Mouse (Mus musculus) G1E-ER4 (cell line): Measurements from ENCODE around the gene Dync1i1. TPM values are rescaled to one million over a fixed set of nuclear protein-coding genes. Genes with fewer than 3 reads are reported as not detected.

Experiments
- GATA1 ChIP-seq: IDR thresholded peaks from one replicate; pipeline ENCODE4 v1.8.0; 2012; ENCODE audit warnings: low read length, inconsistent platforms
- polyA plus RNA-seq: library from polyadenylated mRNA; stranded (reverse); fragments of >175 nt; gene quantifications from 2 replicates; pipeline ENCODE4 v1.2.3, GENCODE M21; 2012

The Dync1i1 gene
- polyA plus RNA-seq, 1 experiment: not detected

GRCm38 (mm10) chr6:5966806-5967445, 241.5 kb downstream of the Dync1i1 start:
- no peak for TF ChIP-seq GATA1

- TF ChIP-seq GATA1: no peak
These were observed 242.1 kb downstream of the Dync1i1 start for GRCm38 (mm10) chr6:5967545-5967944.

GRCm38 (mm10) chr6:5969613-5970012, 244.2 kb downstream of the Dync1i1 start:
- TF ChIP-seq GATA1: no peak

GRCm38 (mm10) chr6:5976241-5976640, 250.8 kb downstream of the Dync1i1 start:
- no peak for TF ChIP-seq GATA1

- TF ChIP-seq GATA1: no peak
These were observed 251.9 kb downstream of the Dync1i1 start for GRCm38 (mm10) chr6:5977238-5977920.

GRCm38 (mm10) chr6:5991243-5991642, 265.8 kb downstream of the Dync1i1 start:
- TF ChIP-seq GATA1: no peak

GRCm38 (mm10) chr6:5991817-5992755, 266.6 kb downstream of the Dync1i1 start:
- TF ChIP-seq GATA1: no peak

- TF ChIP-seq GATA1: no peak
These were observed 267.6 kb downstream of the Dync1i1 start for GRCm38 (mm10) chr6:5993056-5993455.

- TF ChIP-seq GATA1: no peak
These were observed 272.1 kb downstream of the Dync1i1 start for GRCm38 (mm10) chr6:5997535-5997934.

GRCm38 (mm10) chr6:6002061-6002460, 276.6 kb downstream of the Dync1i1 start:
- no peak for TF ChIP-seq GATA1

- TF ChIP-seq GATA1: no peak
These were observed 279.5 kb downstream of the Dync1i1 start for GRCm38 (mm10) chr6:6004756-6005485.

GRCm38 (mm10) chr6:6005762-6006431, 280.5 kb downstream of the Dync1i1 start:
- no peak for TF ChIP-seq GATA1

- TF ChIP-seq GATA1: no peak
These were observed 285.9 kb downstream of the Dync1i1 start for GRCm38 (mm10) chr6:6011364-6011763.

GRCm38 (mm10) chr6:6015616-6016015, 290.2 kb downstream of the Dync1i1 start:
- TF ChIP-seq GATA1: peak; percentile 4

- no peak for TF ChIP-seq GATA1
These were observed 291.5 kb downstream of the Dync1i1 start for GRCm38 (mm10) chr6:6016931-6017330.
